Mouse (Mus musculus): Measurements from ENCODE around the gene Ylpm1. TPM values are rescaled to one million over a fixed set of nuclear protein-coding genes. Genes with fewer than 3 reads are reported as not detected.

The Ylpm1 gene
- polyA plus RNA-seq, 1 experiment: 16.2 TPM

GRCm38 (mm10) chr12:85084257-85084656 lies 88.1 kb downstream of the Ylpm1 start:
- Histone ChIP-seq H3K4me1 (ENCODE audit: control insufficient read depth, insufficient read depth, low read length) (no peaks in the 10 kb centered on the region), H3K4me3 (replicated peaks; ENCODE audit: extremely low read depth, low read depth, low read length) (no peak overlapping the region)
- 60% methylated on average over 2 of the region's 2 CpGs for WGBS
- no peak for TF ChIP-seq CTCF (IDR thresholded peaks at IDR 0.05; ENCODE audit: insufficient read depth, low read length)
- TF ChIP-seq POLR2A (IDR thresholded peaks at IDR 0.05; ENCODE audit: borderline replicate concordance, extremely low read depth, low read depth, low read length): no peak
- no peak for DNase-seq

GRCm38 (mm10) chr12:85084941-85085340 lies 88.8 kb downstream of the Ylpm1 start:
- DNase-seq: no peak
- Histone ChIP-seq H3K4me3 (replicated peaks; ENCODE audit: extremely low read depth, low read depth, low read length) (no peak overlapping the region), H3K4me1 (ENCODE audit: control insufficient read depth, insufficient read depth, low read length) (no peaks in the 10 kb centered on the region)
- 51% methylated on average over 4 of the region's 4 CpGs for WGBS
- TF ChIP-seq CTCF (IDR thresholded peaks at IDR 0.05; ENCODE audit: insufficient read depth, low read length): no peak
- no peak for TF ChIP-seq POLR2A (IDR thresholded peaks at IDR 0.05; ENCODE audit: borderline replicate concordance, extremely low read depth, low read depth, low read length)

- no peak overlapping the region for H3K4me3 ChIP-seq (replicated peaks; ENCODE audit: extremely low read depth, low read depth, low read length)
- 94% methylated on average over 12 of the region's 12 CpGs for WGBS
- no peaks in the 10 kb centered on the region for H3K4me1 ChIP-seq (ENCODE audit: control insufficient read depth, insufficient read depth, low read length)
- no peak for DNase-seq
- TF ChIP-seq CTCF (IDR thresholded peaks at IDR 0.05; ENCODE audit: insufficient read depth, low read length) (no peak), POLR2A (IDR thresholded peaks at IDR 0.05; ENCODE audit: borderline replicate concordance, extremely low read depth, low read depth, low read length) (no peak)
Observed at GRCm38 (mm10) chr12:85087845-85088244, 91.7 kb downstream of the Ylpm1 start.

- 84% methylated on average over 3 of the region's 3 CpGs for WGBS
- TF ChIP-seq CTCF (IDR thresholded peaks at IDR 0.05; ENCODE audit: insufficient read depth, low read length) (no peak), POLR2A (IDR thresholded peaks at IDR 0.05; ENCODE audit: borderline replicate concordance, extremely low read depth, low read depth, low read length) (no peak)
Observed at GRCm38 (mm10) chr12:85091190-85091589, 95.1 kb downstream of the Ylpm1 start.

GRCm38 (mm10) chr12:85092214-85092613 lies 96.1 kb downstream of the Ylpm1 start:
- TF ChIP-seq CTCF (IDR thresholded peaks at IDR 0.05; ENCODE audit: insufficient read depth, low read length) (peak; percentile 48), POLR2A (IDR thresholded peaks at IDR 0.05; ENCODE audit: borderline replicate concordance, extremely low read depth, low read depth, low read length) (no peak)
- Histone ChIP-seq H3K4me3 (replicated peaks; ENCODE audit: extremely low read depth, low read depth, low read length) (no peak overlapping the region), H3K4me1 (ENCODE audit: control insufficient read depth, insufficient read depth, low read length) (no peaks in the 10 kb centered on the region)
- DNase-seq: peak; percentile 67
- WGBS: 9% methylated on average over 3 of the region's 3 CpGs

More at GRCm38 (mm10) chr12:85091190-85091589, 95.1 kb downstream of the Ylpm1 start:
- Histone ChIP-seq H3K4me1 (ENCODE audit: control insufficient read depth, insufficient read depth, low read length) (no peaks in the 10 kb centered on the region), H3K4me3 (replicated peaks; ENCODE audit: extremely low read depth, low read depth, low read length) (no peak overlapping the region)
- DNase-seq: no peak

GRCm38 (mm10) chr12:85094010-85094409 lies 97.9 kb downstream of the Ylpm1 start:
- no peaks in the 10 kb centered on the region for H3K4me1 ChIP-seq (ENCODE audit: control insufficient read depth, insufficient read depth, low read length)
- DNase-seq: no peak
- 20% methylated on average over 14 of the region's 14 CpGs for WGBS
- TF ChIP-seq POLR2A (IDR thresholded peaks at IDR 0.05; ENCODE audit: borderline replicate concordance, extremely low read depth, low read depth, low read length) (no peak), CTCF (IDR thresholded peaks at IDR 0.05; ENCODE audit: insufficient read depth, low read length) (no peak)
- no peak overlapping the region for H3K4me3 ChIP-seq (replicated peaks; ENCODE audit: extremely low read depth, low read depth, low read length)

- 71% methylated on average over 10 of the region's 10 CpGs for WGBS
- DNase-seq: no peak
- Histone ChIP-seq H3K4me1 (ENCODE audit: control insufficient read depth, insufficient read depth, low read length) (no peaks in the 10 kb centered on the region), H3K4me3 (replicated peaks; ENCODE audit: extremely low read depth, low read depth, low read length) (no peak overlapping the region)
- TF ChIP-seq POLR2A (IDR thresholded peaks at IDR 0.05; ENCODE audit: borderline replicate concordance, extremely low read depth, low read depth, low read length) (no peak), CTCF (IDR thresholded peaks at IDR 0.05; ENCODE audit: insufficient read depth, low read length) (no peak)
Observed at GRCm38 (mm10) chr12:85094706-85095105, 98.6 kb downstream of the Ylpm1 start.

GRCm38 (mm10) chr12:85095146-85095545 lies 99.0 kb downstream of the Ylpm1 start:
- no peaks in the 10 kb centered on the region for H3K4me1 ChIP-seq (ENCODE audit: control insufficient read depth, insufficient read depth, low read length)
- 81% methylated on average over 11 of the region's 11 CpGs for WGBS
- TF ChIP-seq POLR2A (IDR thresholded peaks at IDR 0.05; ENCODE audit: borderline replicate concordance, extremely low read depth, low read depth, low read length) (no peak), CTCF (IDR thresholded peaks at IDR 0.05; ENCODE audit: insufficient read depth, low read length) (no peak)
- H3K4me3 ChIP-seq (replicated peaks; ENCODE audit: extremely low read depth, low read depth, low read length): no peak overlapping the region
- no peak for DNase-seq

GRCm38 (mm10) chr12:85095859-85096258 lies 99.7 kb downstream of the Ylpm1 start:
- DNase-seq: no peak
- Histone ChIP-seq H3K4me3 (replicated peaks; ENCODE audit: extremely low read depth, low read depth, low read length) (no peak overlapping the region), H3K4me1 (ENCODE audit: control insufficient read depth, insufficient read depth, low read length) (no peaks in the 10 kb centered on the region)
- 84% methylated on average over 7 of the region's 7 CpGs for WGBS
- TF ChIP-seq CTCF (IDR thresholded peaks at IDR 0.05; ENCODE audit: insufficient read depth, low read length): no peak
- no peak for TF ChIP-seq POLR2A (IDR thresholded peaks at IDR 0.05; ENCODE audit: borderline replicate concordance, extremely low read depth, low read depth, low read length)

GRCm38 (mm10) chr12:85101001-85101400 lies 104.9 kb downstream of the Ylpm1 start:
- no peak overlapping the region for H3K4me3 ChIP-seq (replicated peaks; ENCODE audit: extremely low read depth, low read depth, low read length)
- no peaks in the 10 kb centered on the region for H3K4me1 ChIP-seq (ENCODE audit: control insufficient read depth, insufficient read depth, low read length)
- 70% methylated on average over 14 of the region's 14 CpGs for WGBS
- no peak for TF ChIP-seq POLR2A (IDR thresholded peaks at IDR 0.05; ENCODE audit: borderline replicate concordance, extremely low read depth, low read depth, low read length)
- no peak for TF ChIP-seq CTCF (IDR thresholded peaks at IDR 0.05; ENCODE audit: insufficient read depth, low read length)
- DNase-seq: no peak
